Mouse (Mus musculus): ENCODE data around the gene Il17rd.
A peak's percentile ranks its signal among the peaks of the same experiment; 100 is the strongest.

Gene Il17rd

GRCm38 (mm10) chr14:27096779-27097178 lies 58.0 kb downstream of the Il17rd start:
- DNase-seq: peak; percentile 12

GRCm38 (mm10) chr14:27101735-27102134 lies 63.0 kb downstream of the Il17rd start:
- no peak for DNase-seq

GRCm38 (mm10) chr14:27102720-27103119 lies 64.0 kb downstream of the Il17rd start:
- DNase-seq: no peak

- no peak for DNase-seq
Observed at GRCm38 (mm10) chr14:27105731-27106457, 67.2 kb downstream of the Il17rd start.

- DNase-seq: peak; percentile 15
Observed at GRCm38 (mm10) chr14:27108748-27109504, 70.2 kb downstream of the Il17rd start.

- DNase-seq: no peak
Observed at GRCm38 (mm10) chr14:27114362-27115274, 75.9 kb downstream of the Il17rd start, which contains the start of gene Arhgef3. Arhgef3 (plus strand) TSS chr14:27114899.

GRCm38 (mm10) chr14:27115275-27115660 lies 76.5 kb downstream of the Il17rd start:
- DNase-seq: no peak

- no peak for DNase-seq
Observed at GRCm38 (mm10) chr14:27115991-27116390, 77.2 kb downstream of the Il17rd start.

GRCm38 (mm10) chr14:27116577-27117165 lies 77.9 kb downstream of the Il17rd start:
- no peak for DNase-seq

- no peak for DNase-seq
Observed at GRCm38 (mm10) chr14:27118546-27118945, 79.8 kb downstream of the Il17rd start.

- DNase-seq: no peak
Observed at GRCm38 (mm10) chr14:27122646-27123045, 83.9 kb downstream of the Il17rd start.

GRCm38 (mm10) chr14:27123543-27123942 lies 84.8 kb downstream of the Il17rd start:
- DNase-seq: no peak

GRCm38 (mm10) chr14:27130031-27130430 lies 91.3 kb downstream of the Il17rd start:
- no peak for DNase-seq

- no peak for DNase-seq
Observed at GRCm38 (mm10) chr14:27130676-27131075, 91.9 kb downstream of the Il17rd start.

- no peak for DNase-seq
Observed at GRCm38 (mm10) chr14:27131521-27131920, 92.8 kb downstream of the Il17rd start.

- DNase-seq: no peak
Observed at GRCm38 (mm10) chr14:27138891-27139290, 100.2 kb downstream of the Il17rd start.

GRCm38 (mm10) chr14:27139968-27140367 lies 101.2 kb downstream of the Il17rd start:
- DNase-seq: no peak

GRCm38 (mm10) chr14:27141486-27141885 lies 102.7 kb downstream of the Il17rd start:
- no peak for DNase-seq

GRCm38 (mm10) chr14:27142680-27143079 lies 103.9 kb downstream of the Il17rd start:
- no peak for DNase-seq

- DNase-seq: no peak
Observed at GRCm38 (mm10) chr14:27145171-27146045, 106.7 kb downstream of the Il17rd start.

- DNase-seq: no peak
Observed at GRCm38 (mm10) chr14:27147726-27148125, 109.0 kb downstream of the Il17rd start.

GRCm38 (mm10) chr14:27149401-27149800 lies 110.7 kb downstream of the Il17rd start:
- no peak for DNase-seq

Measured in cerebellum, adult 9-11 months (tissue).